Mouse (Mus musculus) limb, embryonic 15.5 days (tissue): Measurements from ENCODE around the gene Zfp386. TPM values are rescaled to one million over a fixed set of nuclear protein-coding genes. Genes with fewer than 3 reads are reported as not detected.
"Not testable (repeated sequence)": the region's sequence is repeated elsewhere in the genome, so short reads cannot be mapped to it uniquely, and the experiment has no call there.

Experiments
- ATAC-seq: fragments of 200-750 bp; cut with Nextera tagmentation; 2 replicates; pipeline ENCODE4 v1.8.0; 2017; ENCODE audit warnings: low read depth, moderate TSS enrichment; ENCODE audit not compliant: insufficient number of reproducible peaks, low FRiP score, low TSS enrichment
- H3K27ac ChIP-seq: fragments of 300-500 bp; sonication (generic); 2 replicates; pipeline ENCODE4 v1.5.1; 2015; ENCODE audit warnings: moderate library complexity, mild to moderate bottlenecking, inconsistent platforms
- H3K27me3 ChIP-seq: fragments of 300-500 bp; sonication (generic); 2 replicates; pipeline ENCODE4 v1.6.1; 2015; ENCODE audit warnings: inconsistent platforms
- H3K36me3 ChIP-seq: fragments of 300-500 bp; sonication (generic); 2 replicates; pipeline ENCODE4 v1.6.1; 2015; ENCODE audit warnings: inconsistent platforms
- H3K4me1 ChIP-seq: fragments of 300-500 bp; sonication (generic); 2 replicates; pipeline ENCODE4 v1.6.1; 2015; ENCODE audit warnings: inconsistent platforms
- H3K4me2 ChIP-seq: fragments of 300-500 bp; sonication (generic); 2 replicates; pipeline ENCODE4 v1.6.1; 2015; ENCODE audit warnings: mild to moderate bottlenecking, inconsistent platforms
- H3K4me3 ChIP-seq: fragments of 300-500 bp; sonication (generic); 2 replicates; pipeline ENCODE4 v1.5.1; 2015; ENCODE audit warnings: mild to moderate bottlenecking, inconsistent platforms
- H3K9ac ChIP-seq: fragments of 300-500 bp; sonication (generic); 2 replicates; pipeline ENCODE4 v1.6.1; 2015; ENCODE audit warnings: inconsistent platforms
- H3K9me3 ChIP-seq: fragments of 300-500 bp; sonication (generic); 2 replicates; pipeline ENCODE4 v1.6.1; 2016; ENCODE audit warnings: inconsistent platforms
- WGBS: fragments of 180-500 bp; shearing (Covaris S2); methylation state at CpG from one replicate; pipeline ENCODE4 v1.1.7; 2015; 5-methylcytosine and 5-hydroxymethylcytosine counted together
- polyA plus RNA-seq: library from polyadenylated mRNA; unstranded; fragments of >200 nt; fragmentation: Nextera tagmentation; extraction: Ambion mirVana; gene quantifications from 2 replicates; pipeline ENCODE4 v1.2.1, GENCODE M21; 2015

Zfp386 gene
- 40.9 and 41.5 TPM in 2 replicates for polyA plus RNA-seq

GRCm38 (mm10) chr12:116047440-116048377, at the start of gene Zfp386:
TSS of gene Zfp386 (plus strand) at chr12:116047724.
- Histone ChIP-seq H3K4me2 (peak within 1 kb of the TSS; percentile 58), H3K4me1 (peaks cover 17% of the 10 kb centered on the region), H3K4me3 (peak within 1 kb of the TSS; percentile 83), H3K36me3 (peaks cover 8% of the 10 kb centered on the region; the same call in 1 of the 2 replicates), H3K9me3 (no peaks in the 10 kb centered on the region), H3K27ac (peak within 1 kb of the TSS; percentile 100), H3K9ac (peak within 1 kb of the TSS; percentile 87), H3K27me3 (no peaks in the 10 kb centered on the region)
- WGBS, result 1% methylated on average over 55 of the region's 55 CpGs
- peak; percentile 99 for ATAC-seq

- not testable (repeated sequence) for H3K36me3 ChIP-seq, H3K4me3 ChIP-seq, H3K4me1 ChIP-seq, H3K9ac ChIP-seq, ATAC-seq, H3K4me2 ChIP-seq, H3K27ac ChIP-seq, H3K9me3 ChIP-seq, H3K27me3 ChIP-seq
- 73% methylated on average over 3 of the region's 3 CpGs for WGBS
These were observed 47.7 kb upstream of the Zfp386 start for GRCm38 (mm10) chr12:115999784-116000183.

GRCm38 (mm10) chr12:116002946-116003345, 44.6 kb upstream of the Zfp386 start:
- H3K4me2 ChIP-seq, H3K9me3 ChIP-seq, ATAC-seq, H3K27me3 ChIP-seq, H3K4me1 ChIP-seq, H3K36me3 ChIP-seq, H3K27ac ChIP-seq, H3K4me3 ChIP-seq, H3K9ac ChIP-seq: not testable (repeated sequence)
- 88% methylated on average over 1 of the region's 1 CpGs for WGBS

GRCm38 (mm10) chr12:116010812-116011211, 36.7 kb upstream of the Zfp386 start:
- 75% methylated on average over 2 of the region's 2 CpGs for WGBS
- ATAC-seq, result no peak

GRCm38 (mm10) chr12:116028095-116028494, 19.4 kb upstream of the Zfp386 start:
- WGBS, result 51% methylated on average over 2 of the region's 2 CpGs
- Histone ChIP-seq H3K4me1 (no peaks in the 10 kb centered on the region), H3K27me3 (no peaks in the 10 kb centered on the region), H3K36me3 (no peaks in the 10 kb centered on the region), H3K4me3 (no peak overlapping the region), H3K9me3 (no peaks in the 10 kb centered on the region), H3K27ac (no peak overlapping the region), H3K9ac (no peak overlapping the region), H3K4me2 (no peak overlapping the region)
- no peak for ATAC-seq

More at GRCm38 (mm10) chr12:116010812-116011211, 36.7 kb upstream of the Zfp386 start:
- no peaks in the 10 kb centered on the region for H3K4me1 ChIP-seq
- H3K27ac ChIP-seq, result no peak overlapping the region
- H3K4me2 ChIP-seq, result no peak overlapping the region
- no peak overlapping the region for H3K9ac ChIP-seq
- H3K27me3 ChIP-seq, result no peaks in the 10 kb centered on the region
- no peak overlapping the region for H3K4me3 ChIP-seq
- no peaks in the 10 kb centered on the region for H3K9me3 ChIP-seq
- H3K36me3 ChIP-seq, result no peaks in the 10 kb centered on the region

GRCm38 (mm10) chr12:116035346-116035745, 12.2 kb upstream of the Zfp386 start:
- Histone ChIP-seq H3K27me3 (no peaks in the 10 kb centered on the region), H3K36me3 (no peaks in the 10 kb centered on the region), H3K4me2 (no peak overlapping the region), H3K9me3 (no peaks in the 10 kb centered on the region), H3K4me1 (no peaks in the 10 kb centered on the region), H3K27ac (no peak overlapping the region), H3K4me3 (no peak overlapping the region), H3K9ac (no peak overlapping the region)
- 61% methylated on average over 5 of the region's 5 CpGs for WGBS
- ATAC-seq, result no peak

GRCm38 (mm10) chr12:116044785-116045184, 2.7 kb upstream of the Zfp386 start:
- ATAC-seq, result no peak
- Histone ChIP-seq H3K27me3 (no peaks in the 10 kb centered on the region), H3K27ac (no peak overlapping the region), H3K4me2 (no peak overlapping the region), H3K4me1 (peaks cover 17% of the 10 kb centered on the region), H3K4me3 (no peak overlapping the region), H3K36me3 (no peaks in the 10 kb centered on the region), H3K9ac (no peak overlapping the region), H3K9me3 (no peaks in the 10 kb centered on the region)
- WGBS, result 85% methylated on average over 5 of the region's 5 CpGs

- Histone ChIP-seq H3K27me3 (no peaks in the 10 kb centered on the region), H3K9me3 (no peaks in the 10 kb centered on the region), H3K36me3 (peaks cover 10% of the 10 kb centered on the region; the same call in 1 of the 2 replicates), H3K4me3 (peak overlapping the region; percentile 83), H3K9ac (0 out of 2 replicates have a peak overlapping the region, but pooled peaks have one; percentile 87), H3K4me1 (peaks cover 17% of the 10 kb centered on the region), H3K4me2 (peak overlapping the region; percentile 58), H3K27ac (no peak overlapping the region)
- 67% methylated on average over 7 of the region's 7 CpGs for WGBS
- ATAC-seq, result no peak
These were observed 1.2 kb downstream of the Zfp386 start for GRCm38 (mm10) chr12:116048766-116049165.

GRCm38 (mm10) chr12:116049236-116049635, 1.7 kb downstream of the Zfp386 start:
- Histone ChIP-seq H3K9me3 (no peaks in the 10 kb centered on the region), H3K9ac (no peak overlapping the region), H3K4me1 (peaks cover 17% of the 10 kb centered on the region), H3K4me2 (peak overlapping the region; percentile 58; the same call in 1 of the 2 replicates), H3K27ac (no peak overlapping the region), H3K36me3 (peaks cover 12% of the 10 kb centered on the region), H3K4me3 (no peak overlapping the region; the same call in 1 of the 2 replicates), H3K27me3 (no peaks in the 10 kb centered on the region)
- 84% methylated on average over 3 of the region's 3 CpGs for WGBS
- no peak for ATAC-seq

GRCm38 (mm10) chr12:116049701-116050100, 2.2 kb downstream of the Zfp386 start:
- H3K27ac ChIP-seq, result no peak overlapping the region
- no peaks in the 10 kb centered on the region for H3K27me3 ChIP-seq
- peaks cover 17% of the 10 kb centered on the region for H3K36me3 ChIP-seq
- 81% methylated on average over 6 of the region's 6 CpGs for WGBS
- no peak overlapping the region for H3K4me3 ChIP-seq
- no peak overlapping the region for H3K9ac ChIP-seq
- H3K4me1 ChIP-seq, result peaks cover 17% of the 10 kb centered on the region
- H3K9me3 ChIP-seq, result no peaks in the 10 kb centered on the region
- ATAC-seq, result no peak
- H3K4me2 ChIP-seq, result no peak overlapping the region

GRCm38 (mm10) chr12:116054342-116054741, 6.8 kb downstream of the Zfp386 start:
- no peaks in the 10 kb centered on the region for H3K27me3 ChIP-seq
- peaks cover 54% of the 10 kb centered on the region for H3K36me3 ChIP-seq
- H3K9ac ChIP-seq, result no peak overlapping the region
- no peak for ATAC-seq
- H3K9me3 ChIP-seq, result 0 out of 2 replicates have a peak, but pooled peaks cover 5% of the 10 kb centered on the region
- H3K27ac ChIP-seq, result no peak overlapping the region
- H3K4me1 ChIP-seq, result peaks cover 4% of the 10 kb centered on the region; the same call in 1 of the 2 replicates
- 94% methylated on average over 8 of the region's 8 CpGs for WGBS
- H3K4me2 ChIP-seq, result no peak overlapping the region
- H3K4me3 ChIP-seq, result no peak overlapping the region

- Histone ChIP-seq H3K4me3 (no peak overlapping the region), H3K27me3 (no peaks in the 10 kb centered on the region), H3K36me3 (peaks cover 64% of the 10 kb centered on the region), H3K27ac (no peak overlapping the region), H3K9me3 (0 out of 2 replicates have a peak, but pooled peaks cover 13% of the 10 kb centered on the region), H3K4me2 (no peak overlapping the region), H3K4me1 (no peaks in the 10 kb centered on the region), H3K9ac (no peak overlapping the region)
- ATAC-seq, result no peak
- WGBS, result 96% methylated on average over 3 of the region's 3 CpGs
These were observed 8.6 kb downstream of the Zfp386 start for GRCm38 (mm10) chr12:116056112-116056511.
